Mouse (Mus musculus) midbrain, embryonic 11.5 days (tissue): Measurements from ENCODE around the gene Gmeb2. TPM values are rescaled to one million over a fixed set of nuclear protein-coding genes. Genes with fewer than 3 reads are reported as not detected.
A peak's percentile ranks its signal among the peaks of the same experiment; 100 is the strongest.
"Not testable (repeated sequence)": the region's sequence is repeated elsewhere in the genome, so short reads cannot be mapped to it uniquely, and the experiment has no call there.

Experiments
- ATAC-seq: fragments of 200-750 bp; cut with Nextera tagmentation; 2 replicates; pipeline ENCODE4 v1.8.0; 2017; ENCODE audit warnings: moderate TSS enrichment, moderate library complexity; ENCODE audit not compliant: low FRiP score
- DNase-seq: peaks from one replicate; pipeline ENCODE4 v3.0.0; 2015; ENCODE audit warnings: low spot score; ENCODE audit errors: missing footprints
- H3K27ac ChIP-seq: fragments of 300-500 bp; sonication (generic); 2 replicates; pipeline ENCODE4 v1.5.1; 2014; ENCODE audit warnings: low read depth, low read length
- H3K27me3 ChIP-seq: fragments of 300-500 bp; sonication (generic); 2 replicates; pipeline ENCODE4 v1.6.1; 2014; ENCODE audit warnings: mild to moderate bottlenecking, low read length, moderate library complexity, mixed read lengths; ENCODE audit not compliant: control insufficient read depth, insufficient read depth
- H3K36me3 ChIP-seq: fragments of 300-500 bp; sonication (generic); 2 replicates; pipeline ENCODE4 v1.6.1; 2014; ENCODE audit warnings: mild to moderate bottlenecking, low read length, moderate library complexity, mixed read lengths; ENCODE audit not compliant: control insufficient read depth, insufficient read depth
- H3K4me1 ChIP-seq: fragments of 300-500 bp; sonication (generic); 2 replicates; pipeline ENCODE4 v1.6.1; 2014; ENCODE audit warnings: low read length; ENCODE audit not compliant: control insufficient read depth, insufficient read depth
- H3K4me2 ChIP-seq: fragments of 300-500 bp; sonication (generic); 2 replicates; pipeline ENCODE4 v1.6.1; 2014; ENCODE audit warnings: mild to moderate bottlenecking, moderate library complexity
- H3K4me3 ChIP-seq: fragments of 300-500 bp; sonication (generic); 2 replicates; pipeline ENCODE4 v1.5.1; 2014; ENCODE audit warnings: low read depth, low read length
- H3K9ac ChIP-seq: fragments of 300-500 bp; sonication (generic); 2 replicates; pipeline ENCODE4 v1.6.1; 2014; ENCODE audit warnings: low read length
- H3K9me3 ChIP-seq: fragments of 300-500 bp; sonication (generic); 2 replicates; pipeline ENCODE4 v1.6.1; 2016; ENCODE audit warnings: low read length; ENCODE audit not compliant: control insufficient read depth
- WGBS: fragments of 180-500 bp; shearing (Covaris S2); extraction: QIAGEN DNeasy Blood & Tissue Kit; methylation state at CpG from one replicate; pipeline ENCODE4 v1.1.7; 2014; 5-methylcytosine and 5-hydroxymethylcytosine counted together
- polyA plus RNA-seq: library from polyadenylated mRNA; unstranded; fragments of >200 nt; fragmentation: Nextera tagmentation; extraction: Ambion mirVana; gene quantifications from 2 replicates; pipeline ENCODE4 v1.2.1, GENCODE M21; 2014

The Gmeb2 gene
- polyA plus RNA-seq: 18.9 and 19.7 TPM in 2 replicates

GRCm38 (mm10) chr2:181287958-181288350, at the start of gene Gmeb2:
Gmeb2 (minus strand) TSS chr2:181288035.
- Histone ChIP-seq H3K27ac (peak within 1 kb of the TSS; percentile 89), H3K4me2 (peak within 1 kb of the TSS; percentile 66), H3K4me1 (peaks cover 11% of the 10 kb centered on the region), H3K4me3 (peak within 1 kb of the TSS; percentile 64), H3K9ac (peak within 1 kb of the TSS; percentile 92)
- under 1% methylated on average over 21 of the region's 38 CpGs for WGBS
- DNase-seq (peak; percentile 98), ATAC-seq (peak; percentile 95)
- H3K36me3 ChIP-seq, H3K27me3 ChIP-seq, H3K9me3 ChIP-seq: not testable (repeated sequence)

- 57% methylated on average over 3 of the region's 3 CpGs for WGBS
- DNase-seq (peak; percentile 95), ATAC-seq (peak; percentile 54)
Measured at GRCm38 (mm10) chr2:181334023-181334422, 46.2 kb upstream of the Gmeb2 start.

GRCm38 (mm10) chr2:181332542-181332941, 44.7 kb upstream of the Gmeb2 start:
- Histone ChIP-seq H3K4me1 (no peaks in the 10 kb centered on the region), H3K36me3 (peaks cover 11% of the 10 kb centered on the region; the same call in 1 of the 2 replicates), H3K4me3 (no peak overlapping the region), H3K27me3 (no peaks in the 10 kb centered on the region), H3K27ac (no peak overlapping the region), H3K4me2 (no peak overlapping the region), H3K9ac (no peak overlapping the region), H3K9me3 (no peaks in the 10 kb centered on the region)
- ATAC-seq (no peak), DNase-seq (no peak)

More at GRCm38 (mm10) chr2:181334023-181334422, 46.2 kb upstream of the Gmeb2 start:
- no peaks in the 10 kb centered on the region for H3K4me1 ChIP-seq
- H3K9me3 ChIP-seq: no peaks in the 10 kb centered on the region
- no peaks in the 10 kb centered on the region for H3K27me3 ChIP-seq
- no peak overlapping the region for H3K27ac ChIP-seq
- H3K9ac ChIP-seq: no peak overlapping the region
- H3K36me3 ChIP-seq: peaks cover 14% of the 10 kb centered on the region; the same call in 1 of the 2 replicates
- no peak overlapping the region for H3K4me3 ChIP-seq
- no peak overlapping the region for H3K4me2 ChIP-seq

GRCm38 (mm10) chr2:181326098-181326497, 38.3 kb upstream of the Gmeb2 start:
- 90% methylated on average over 2 of the region's 2 CpGs for WGBS
- Histone ChIP-seq H3K27me3 (no peaks in the 10 kb centered on the region), H3K4me3 (no peak overlapping the region), H3K9me3 (no peaks in the 10 kb centered on the region), H3K9ac (no peak overlapping the region), H3K27ac (no peak overlapping the region), H3K4me2 (no peak overlapping the region), H3K4me1 (no peaks in the 10 kb centered on the region), H3K36me3 (peaks cover 18% of the 10 kb centered on the region; the same call in 1 of the 2 replicates)
- ATAC-seq (no peak), DNase-seq (no peak)

- H3K4me3 ChIP-seq: no peak overlapping the region
- no peaks in the 10 kb centered on the region for H3K9me3 ChIP-seq
- peaks cover 13% of the 10 kb centered on the region; the same call in 1 of the 2 replicates for H3K36me3 ChIP-seq
- H3K27me3 ChIP-seq: no peaks in the 10 kb centered on the region
- peaks cover 9% of the 10 kb centered on the region; the same call in 1 of the 2 replicates for H3K4me1 ChIP-seq
- WGBS: 75% methylated on average over 5 of the region's 5 CpGs
- DNase-seq (no peak), ATAC-seq (no peak)
- no peak overlapping the region for H3K9ac ChIP-seq
- no peak overlapping the region for H3K27ac ChIP-seq
- H3K4me2 ChIP-seq: no peak overlapping the region
Measured at GRCm38 (mm10) chr2:181322136-181322535, 34.3 kb upstream of the Gmeb2 start.

GRCm38 (mm10) chr2:181320103-181320499, 32.3 kb upstream of the Gmeb2 start:
- WGBS: 16% methylated on average over 7 of the region's 7 CpGs
- Histone ChIP-seq H3K9me3 (no peaks in the 10 kb centered on the region), H3K27ac (no peak overlapping the region)

GRCm38 (mm10) chr2:181319248-181320102, 31.6 kb upstream of the Gmeb2 start, which contains the start of gene Rtel1:
Rtel1 (plus strand) TSS chr2:181319739.
- Histone ChIP-seq H3K9me3 (no peaks in the 10 kb centered on the region), H3K4me3 (peak within 1 kb of the TSS; percentile 51), H3K27me3 (no peaks in the 10 kb centered on the region), H3K9ac (peak within 1 kb of the TSS; percentile 55), H3K36me3 (peaks cover 11% of the 10 kb centered on the region; the same call in 1 of the 2 replicates), H3K27ac (no peak within 1 kb of the TSS), H3K4me2 (peak within 1 kb of the TSS; percentile 68), H3K4me1 (peaks cover 9% of the 10 kb centered on the region; the same call in 1 of the 2 replicates)
- ATAC-seq (peak; percentile 95), DNase-seq (peak; percentile 99)
- 7% methylated on average over 40 of the region's 40 CpGs for WGBS

More at GRCm38 (mm10) chr2:181320103-181320499, 32.3 kb upstream of the Gmeb2 start:
- peak overlapping the region; percentile 68 for H3K4me2 ChIP-seq
- peaks cover 9% of the 10 kb centered on the region; the same call in 1 of the 2 replicates for H3K4me1 ChIP-seq
- ATAC-seq (no peak), DNase-seq (no peak)
- H3K36me3 ChIP-seq: peaks cover 11% of the 10 kb centered on the region; the same call in 1 of the 2 replicates
- H3K27me3 ChIP-seq: no peaks in the 10 kb centered on the region
- peak overlapping the region; percentile 51 for H3K4me3 ChIP-seq
- peak overlapping the region; percentile 55 for H3K9ac ChIP-seq

- ATAC-seq: peak; percentile 90
Measured at GRCm38 (mm10) chr2:181314080-181314810, 26.4 kb upstream of the Gmeb2 start, which contains the start of gene Stmn3. Stmn3 (minus strand) TSS chr2:181314500.

More at GRCm38 (mm10) chr2:181314080-181314810, 26.4 kb upstream of the Gmeb2 start, which contains the start of gene Stmn3:
- peak within 1 kb of the TSS; percentile 88 for H3K4me2 ChIP-seq
- H3K36me3 ChIP-seq: no peaks in the 10 kb centered on the region
- no peaks in the 10 kb centered on the region; the same call in 1 of the 2 replicates for H3K27me3 ChIP-seq
- peak within 1 kb of the TSS; percentile 65 for H3K4me3 ChIP-seq
- peak; percentile 86 for DNase-seq
- H3K27ac ChIP-seq: peak within 1 kb of the TSS; percentile 81
- H3K9ac ChIP-seq: peak within 1 kb of the TSS; percentile 91
- 3% methylated on average over 22 of the region's 23 CpGs for WGBS
- peaks cover 12% of the 10 kb centered on the region for H3K4me1 ChIP-seq
- no peaks in the 10 kb centered on the region for H3K9me3 ChIP-seq
